Mouse (Mus musculus): Measurements from ENCODE around the gene Lrmp.

Lrmp gene

GRCm38 (mm10) chr6:145105439-145105838 is 10.0 kb upstream of the Lrmp start:
- peak; percentile 82 for DNase-seq

- peak; percentile 57 for DNase-seq
Measured at GRCm38 (mm10) chr6:145106163-145106842, 9.2 kb upstream of the Lrmp start.

GRCm38 (mm10) chr6:145110786-145111185 is 4.7 kb upstream of the Lrmp start:
- no peak for DNase-seq

- no peak for DNase-seq
Measured at GRCm38 (mm10) chr6:145112865-145113264, 2.6 kb upstream of the Lrmp start.

- DNase-seq, result no peak
Measured at GRCm38 (mm10) chr6:145114561-145114960, 892 bp upstream of the Lrmp start.

GRCm38 (mm10) chr6:145116098-145116672 is 732 bp downstream of the Lrmp start:
- DNase-seq, result no peak

GRCm38 (mm10) chr6:145120086-145120485 is 4.6 kb downstream of the Lrmp start:
- no peak for DNase-seq

GRCm38 (mm10) chr6:145120787-145121589 is 5.5 kb downstream of the Lrmp start:
- peak; percentile 94 for DNase-seq

GRCm38 (mm10) chr6:145121590-145122420 is 6.4 kb downstream of the Lrmp start:
- peak; percentile 97 for DNase-seq

GRCm38 (mm10) chr6:145122423-145123059 is 7.1 kb downstream of the Lrmp start:
- no peak for DNase-seq

- no peak for DNase-seq
Measured at GRCm38 (mm10) chr6:145123136-145124060, 7.9 kb downstream of the Lrmp start.

GRCm38 (mm10) chr6:145124621-145125020 is 9.2 kb downstream of the Lrmp start:
- no peak for DNase-seq

GRCm38 (mm10) chr6:145125591-145126113 is 10.2 kb downstream of the Lrmp start:
- DNase-seq, result peak; percentile 96

GRCm38 (mm10) chr6:145127652-145128051 is 12.2 kb downstream of the Lrmp start:
- no peak for DNase-seq

- DNase-seq, result no peak
Measured at GRCm38 (mm10) chr6:145129563-145129962, 14.1 kb downstream of the Lrmp start.

- DNase-seq, result peak; percentile 74
Measured at GRCm38 (mm10) chr6:145131991-145132390, 16.5 kb downstream of the Lrmp start.

- peak; percentile 72 for DNase-seq
Measured at GRCm38 (mm10) chr6:145132969-145133368, 17.5 kb downstream of the Lrmp start.

- peak; percentile 85 for DNase-seq
Measured at GRCm38 (mm10) chr6:145135295-145135694, 19.8 kb downstream of the Lrmp start.

GRCm38 (mm10) chr6:145135804-145136203 is 20.4 kb downstream of the Lrmp start:
- DNase-seq, result peak; percentile 94

- peak; percentile 77 for DNase-seq
Measured at GRCm38 (mm10) chr6:145136831-145137230, 21.4 kb downstream of the Lrmp start.

GRCm38 (mm10) chr6:145139236-145139635 is 23.8 kb downstream of the Lrmp start:
- peak; percentile 81 for DNase-seq
